13 mouse cellular contexts compared by ENCODE assay signal in genomic region chr15:6574283-6574960, GRCm38 (mm10). TPM values are rescaled to one million over a fixed set of nuclear protein-coding genes. Genes with fewer than 3 reads are reported as not detected.
A peak's percentile ranks its signal among the peaks of the same experiment; 100 is the strongest.
DNase-seq lines count a peak whose midpoint lies in the region; ATAC-seq lines count a peak whose summit lies in the region.
"Had no signal": no experiment of that assay in that cellular context is flagged by ENCODE, and none has a peak within 500 bp of the region (broad histone marks: within the 10 kb centered on the region; RNA-seq: fewer than 3 reads in every experiment).

No protein-coding gene starts in this region.

- no peaks in the 10 kb centered on the region for H3K9me3 ChIP-seq in embryonic facial prominence, embryonic 14.5 days (ENCODE audit: control insufficient read depth, low read length)
- H3K9me3 ChIP-seq: forebrain, embryonic 13.5 days; heart, embryonic 13.5 days; midbrain, embryonic 12.5 days had no signal

- ATAC-seq in embryonic facial prominence, embryonic 14.5 days (ENCODE audit: low read depth), result peak; percentile 63; the same call in 1 of the 2 replicates
- peak; percentile 73 for ATAC-seq in monocyte, adult 5-6 weeks (replicated peaks; ENCODE audit: insufficient number of reproducible peaks, low FRiP score, low TSS enrichment, poor library complexity, severe bottlenecking)
- ATAC-seq: forebrain, embryonic 13.5 days had no signal

- intact Hi-C loops in gastrocnemius, postnatal 14 days (cut with DNase I; ENCODE audit: low total_unique reads), result no loop called here

- H3K4me2 ChIP-seq in embryonic facial prominence, embryonic 14.5 days (ENCODE audit: low read depth, low read length), result no peak overlapping the region
- H3K4me2 ChIP-seq: forebrain, embryonic 13.5 days; heart, embryonic 13.5 days; midbrain, embryonic 12.5 days had no signal

- H3K4me1 ChIP-seq in embryonic facial prominence, embryonic 14.5 days (ENCODE audit: control insufficient read depth, insufficient read depth, low read length), result peaks cover 13% of the 10 kb centered on the region
- H3K4me1 ChIP-seq: forebrain, embryonic 13.5 days; midbrain, embryonic 12.5 days had no signal

- no peak overlapping the region for H3K9ac ChIP-seq in embryonic facial prominence, embryonic 14.5 days (ENCODE audit: low read depth, low read length)
- H3K9ac ChIP-seq: forebrain, embryonic 13.5 days; heart, embryonic 13.5 days; midbrain, embryonic 12.5 days had no signal

- DNase-seq in adrenal gland, postnatal 10 days, result peak; percentile 19
- no peak for DNase-seq in adrenal gland, adult 2 months
- DNase-seq in CD4-positive helper T cell, adult 2 months (ENCODE audit: low read depth, low spot score), result peak; percentile 81
- peak; percentile 42 for DNase-seq in embryonic facial prominence, embryonic 14.5 days (ENCODE audit: low spot score)
- DNase-seq in frontal cortex, adult 2 months (ENCODE audit: extremely low spot score in 1 of 2, low spot score in 1 of 2), result no peak
- DNase-seq in gastrocnemius, postnatal 14 days, result no peak
- DNase-seq in adrenal gland, postnatal 36 days, result no peak
- DNase-seq: adrenal gland, postnatal 25 days; cerebellum, postnatal 36 days had no signal

- no peak overlapping the region for H3K27ac ChIP-seq in embryonic facial prominence, embryonic 14.5 days (replicated peaks; ENCODE audit: low read depth, low read length)
- H3K27ac ChIP-seq: forebrain, embryonic 13.5 days; heart, embryonic 13.5 days; midbrain, embryonic 12.5 days had no signal

- no peaks in the 10 kb centered on the region for H3K27me3 ChIP-seq in embryonic facial prominence, embryonic 14.5 days (replicated peaks; ENCODE audit: control insufficient read depth, insufficient read depth, low read length)
- H3K27me3 ChIP-seq: forebrain, embryonic 13.5 days; heart, embryonic 13.5 days; midbrain, embryonic 12.5 days had no signal

- no peak overlapping the region for H3K4me3 ChIP-seq in embryonic facial prominence, embryonic 14.5 days (ENCODE audit: low read depth, low read length)
- H3K4me3 ChIP-seq: forebrain, embryonic 13.5 days; heart, embryonic 13.5 days; midbrain, embryonic 12.5 days had no signal

- WGBS in embryonic facial prominence, embryonic 14.5 days, result 28% methylated on average over 5 of the region's 5 CpGs

- no peaks in the 10 kb centered on the region for H3K36me3 ChIP-seq in embryonic facial prominence, embryonic 14.5 days (ENCODE audit: control insufficient read depth, insufficient read depth, low read length)
- H3K36me3 ChIP-seq: heart, embryonic 13.5 days; midbrain, embryonic 12.5 days had no signal

RNA-seq across cellular contexts. Expression of gene Fyb, which starts 51.8 kb away (rescaled TPM):
- total RNA-seq in adrenal gland, postnatal 10 days (2021), result 10 to 100 TPM; 34.7 to 43.9 TPM
- total RNA-seq in adrenal gland, adult 2 months (2021), result 10 to 100 TPM; 41.2 to 44.7 TPM
- 338 and 482 TPM in 2 replicates for polyA plus RNA-seq in adrenal gland, adult 2 months (2012; rRNA removed)
- polyA plus RNA-seq in embryonic facial prominence, embryonic 14.5 days (2014; fragmentation: Nextera tagmentation; extraction: Ambion mirVana), result 7.5 and 11.0 TPM in 2 replicates
- total RNA-seq in monocyte, adult 5-6 weeks (2017), result 384 to 678 TPM (median 449 TPM) in 3 replicates
- polyA plus RNA-seq in frontal cortex, adult 2 months (2012; rRNA removed), result 2.8 and 4.8 TPM in 2 replicates
- total RNA-seq in gastrocnemius, postnatal 14 days (2021), result 1 to 10 TPM; 2.0 to 3.4 TPM
- total RNA-seq in adrenal gland, postnatal 36 days (2021), result 10 to 100 TPM; 22.9 to 27.0 TPM

Comparison
In these comparisons a context has a peak if more than half of its experiments do, and no peak if none do; other contexts are left out.
1. DNase-seq: peak in adrenal gland, postnatal 10 days (single experiment), CD4-positive helper T cell, adult 2 months (single experiment) and embryonic facial prominence, embryonic 14.5 days (single experiment); none in adrenal gland, adult 2 months (single experiment), frontal cortex, adult 2 months (0 of 2), gastrocnemius, postnatal 14 days (single experiment) and adrenal gland, postnatal 36 days (0 of 2).